Mouse (Mus musculus): ENCODE data around the gene Gm266.

The Gm266 gene

GRCm38 (mm10) chr12:111454543-111455280, 30.9 kb downstream of the Gm266 start:
- DNase-seq (ENCODE audit: low read depth, low spot score): no peak

- DNase-seq (ENCODE audit: low read depth, low spot score): no peak
Measured at GRCm38 (mm10) chr12:111454021-111454420, 31.6 kb downstream of the Gm266 start.

GRCm38 (mm10) chr12:111451561-111451960, 34.1 kb downstream of the Gm266 start:
- no peak for DNase-seq (ENCODE audit: low read depth, low spot score)

DNA sequence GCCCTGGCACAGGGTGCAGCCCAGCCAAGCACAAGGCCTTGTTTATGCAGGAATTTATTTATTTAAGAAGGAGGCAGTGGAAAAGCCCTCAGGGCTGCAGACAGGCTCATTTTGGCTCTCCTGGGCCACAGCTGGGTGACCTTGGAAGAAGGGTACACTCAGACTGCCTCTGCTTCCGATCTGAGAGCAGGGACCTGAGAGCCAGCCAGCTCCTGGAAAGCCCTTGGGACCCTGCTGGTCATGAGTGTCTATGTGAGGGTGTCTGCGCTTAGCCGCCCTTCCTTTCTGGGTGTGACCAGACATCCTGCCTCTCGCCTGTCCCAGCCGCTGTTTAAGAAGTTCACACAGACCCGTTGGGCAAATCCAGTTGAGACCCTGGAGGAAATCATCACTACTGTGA, 35.3 kb downstream of the Gm266 start:
- DNase-seq (ENCODE audit: low read depth, low spot score): no peak

DNA sequence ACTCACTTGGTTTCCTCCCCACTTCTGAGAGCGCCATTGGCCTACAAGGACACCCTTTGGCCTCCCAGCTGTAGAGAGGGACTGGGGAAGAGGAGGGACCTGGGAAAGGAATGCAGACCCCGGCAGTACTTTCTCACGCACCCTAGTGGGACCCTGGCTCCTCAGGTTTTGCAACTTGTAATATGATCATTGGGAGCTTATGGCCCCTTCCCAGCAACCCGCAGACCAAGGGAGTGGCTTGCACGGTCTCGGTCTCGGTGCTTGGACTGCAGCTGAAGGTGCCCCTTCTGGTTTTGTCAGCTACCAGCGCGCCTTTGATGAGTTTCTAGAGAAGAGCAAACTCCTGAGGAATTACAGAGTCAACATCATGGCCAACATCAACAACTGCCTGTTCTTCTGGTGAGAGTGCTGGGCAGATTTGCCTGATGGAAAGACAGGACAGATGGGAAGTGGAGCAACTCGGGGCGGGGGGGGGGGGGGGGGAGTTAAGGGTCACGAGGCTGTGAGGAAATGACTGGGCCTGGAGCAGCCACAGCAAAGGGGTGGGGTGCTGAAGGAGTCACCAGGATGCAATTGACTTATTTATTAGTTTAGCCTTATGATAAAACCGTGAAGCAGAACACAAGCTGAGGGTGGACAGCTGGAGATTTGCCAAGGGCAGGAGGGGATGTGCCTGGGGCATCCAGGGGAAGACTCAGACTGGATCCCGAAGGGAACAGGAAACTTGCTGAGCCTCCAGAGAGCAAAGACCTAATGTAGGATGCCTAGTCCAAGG, 36.5 kb downstream of the Gm266 start:
- no peak for DNase-seq (ENCODE audit: low read depth, low spot score)

GRCm38 (mm10) chr12:111447898-111448760, 37.5 kb downstream of the Gm266 start:
- no peak for DNase-seq (ENCODE audit: low read depth, low spot score)

GRCm38 (mm10) chr12:111447350-111447749, 38.3 kb downstream of the Gm266 start:
- no peak for DNase-seq (ENCODE audit: low read depth, low spot score)

GRCm38 (mm10) chr12:111446745-111447144, 38.9 kb downstream of the Gm266 start:
- DNase-seq (ENCODE audit: low read depth, low spot score): no peak

DNA sequence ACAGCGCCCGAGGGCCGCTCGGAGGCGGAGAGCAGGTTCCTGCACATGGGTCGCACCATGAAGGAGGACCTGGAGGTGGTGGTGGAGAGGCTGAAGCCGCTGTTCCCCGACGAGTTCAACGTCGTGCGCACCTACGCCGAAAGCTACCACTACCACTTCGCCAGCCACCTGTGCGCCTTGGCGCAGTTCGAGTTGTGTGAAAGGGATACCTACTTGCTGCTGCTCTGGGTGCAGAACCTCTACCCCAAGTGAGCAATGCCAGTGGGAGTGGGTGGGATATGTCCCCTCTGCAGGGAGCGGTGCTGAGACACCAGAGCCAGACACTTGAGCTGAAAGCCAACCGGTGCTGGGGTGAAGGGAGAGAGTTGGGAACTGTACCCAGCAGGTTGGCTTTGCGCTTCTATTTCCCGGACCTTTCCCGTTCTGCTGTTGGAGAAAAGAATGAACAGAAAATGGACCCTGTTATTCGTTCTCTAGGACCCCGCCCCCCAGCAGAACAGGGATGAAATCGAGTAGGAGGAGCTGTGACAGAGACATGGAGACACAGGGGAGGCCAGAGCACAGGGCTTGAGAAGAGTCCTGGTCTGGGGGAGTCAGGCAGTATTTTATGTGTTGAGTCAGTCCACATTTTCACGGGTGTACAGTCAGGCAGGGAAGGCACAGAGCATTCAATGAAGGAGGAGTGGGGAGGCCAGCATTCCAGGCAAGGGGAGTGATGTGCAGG, 39.6 kb downstream of the Gm266 start:
- DNase-seq (ENCODE audit: low read depth, low spot score): no peak

- no peak for DNase-seq (ENCODE audit: low read depth, low spot score)
Measured at GRCm38 (mm10) chr12:111445161-111445889, 40.3 kb downstream of the Gm266 start.

DNA sequence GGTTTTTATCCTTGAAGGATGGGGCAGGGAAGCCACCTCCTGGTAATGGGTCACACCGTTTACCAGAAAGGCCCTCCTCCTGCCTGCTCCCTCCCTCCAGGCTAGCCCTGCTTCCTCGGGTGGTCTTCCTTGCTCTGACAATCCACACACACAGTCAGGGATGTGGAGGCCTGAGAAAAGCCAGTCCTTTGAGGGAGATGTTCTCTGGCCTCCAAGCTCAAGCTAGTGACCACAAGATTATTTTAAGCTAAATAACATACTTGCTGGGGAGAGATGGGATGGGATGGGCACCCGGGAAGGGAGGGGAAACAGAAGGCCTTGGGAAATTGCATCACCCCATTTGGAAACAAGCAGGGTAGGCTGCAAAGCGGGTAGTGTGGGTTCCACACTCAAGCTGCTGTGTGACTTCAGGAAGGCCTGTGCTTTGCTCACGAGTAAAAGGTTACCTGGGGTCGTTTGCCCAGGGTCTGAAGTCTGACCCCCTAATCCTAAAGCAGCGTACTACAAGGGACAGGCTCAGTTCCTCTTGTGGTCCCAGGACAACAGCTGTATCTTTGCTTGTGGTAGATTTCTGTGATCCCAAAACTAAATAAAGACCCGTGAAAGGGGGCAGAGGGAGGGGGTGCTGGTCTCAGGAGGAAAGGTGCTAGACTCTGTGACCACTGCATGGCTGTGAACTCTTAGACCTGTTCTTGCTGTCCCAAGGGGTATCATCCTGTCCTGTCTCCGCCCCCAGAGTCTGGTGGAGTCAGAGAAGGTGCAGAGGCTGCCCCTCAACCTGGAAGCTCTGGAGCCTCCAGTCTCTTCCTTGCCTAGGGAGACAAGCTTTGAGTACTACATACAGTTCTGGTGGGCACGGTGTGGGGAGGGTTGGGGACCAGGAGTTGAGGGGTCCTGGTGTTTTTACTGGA, 41.4 kb downstream of the Gm266 start:
- no peak for DNase-seq (ENCODE audit: low read depth, low spot score)

- DNase-seq (ENCODE audit: low read depth, low spot score): no peak
Measured at GRCm38 (mm10) chr12:111443011-111443870, 42.4 kb downstream of the Gm266 start.

DNA sequence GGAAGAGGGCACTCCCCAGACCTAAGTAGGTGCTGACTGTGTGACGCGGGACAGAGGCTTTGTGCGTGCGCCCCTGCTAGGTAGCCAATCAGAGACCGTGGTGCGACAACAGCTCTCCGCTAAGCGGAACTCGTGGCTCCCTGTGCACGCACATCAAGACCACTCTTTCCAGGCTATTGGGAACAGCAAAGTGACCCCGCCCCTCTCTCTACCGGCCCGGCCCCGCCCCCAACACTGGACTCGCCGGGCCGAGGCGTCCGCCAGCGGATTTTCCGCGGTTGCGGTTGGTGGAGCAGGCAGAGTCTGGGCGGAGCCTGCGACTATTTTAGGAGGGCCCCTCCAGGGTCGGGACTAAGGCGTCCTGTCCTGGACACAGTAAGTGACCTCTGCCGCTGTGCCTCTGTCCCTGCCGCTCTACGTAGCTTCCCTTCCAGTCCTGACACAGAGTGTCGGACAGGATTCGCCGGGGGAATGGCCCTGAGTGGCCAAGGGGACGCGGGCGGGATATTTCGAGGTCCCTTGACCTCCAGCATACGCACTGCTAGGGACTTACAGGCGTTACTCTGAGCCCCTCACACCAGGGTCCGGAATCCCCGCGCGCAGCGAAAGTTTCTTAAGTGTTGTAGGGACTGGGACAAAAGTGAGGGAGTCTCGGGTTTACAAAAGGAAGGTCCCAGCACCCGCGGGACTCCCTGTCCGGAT, 43.2 kb downstream of the Gm266 start, which contains the start of gene Tnfaip2:
Tnfaip2 (plus strand) TSS at position 161 of the 702 bp plus-strand sequence.
- DNase-seq (ENCODE audit: low read depth, low spot score): no peak

DNA sequence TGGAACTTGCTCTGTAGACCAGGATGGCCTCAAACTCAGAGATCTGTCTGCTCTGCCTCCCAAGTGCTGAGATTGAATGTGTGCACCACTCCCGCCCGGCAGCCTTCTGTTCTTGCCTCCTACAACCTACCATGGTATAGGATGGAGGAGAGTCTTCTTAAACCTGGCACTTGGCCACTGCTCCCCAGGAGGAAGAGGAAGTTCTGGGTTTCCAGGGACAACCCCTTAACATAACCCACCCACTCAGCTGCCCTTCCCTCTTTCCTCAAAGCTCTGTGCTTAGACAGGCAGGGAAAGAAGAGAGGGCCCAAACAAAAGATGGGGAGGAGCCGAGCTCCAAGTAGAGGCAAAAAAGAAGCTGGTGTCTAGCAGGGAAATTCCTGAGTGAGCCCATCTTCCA, 44.1 kb downstream of the Gm266 start:
- no peak for DNase-seq (ENCODE audit: low read depth, low spot score)

DNA sequence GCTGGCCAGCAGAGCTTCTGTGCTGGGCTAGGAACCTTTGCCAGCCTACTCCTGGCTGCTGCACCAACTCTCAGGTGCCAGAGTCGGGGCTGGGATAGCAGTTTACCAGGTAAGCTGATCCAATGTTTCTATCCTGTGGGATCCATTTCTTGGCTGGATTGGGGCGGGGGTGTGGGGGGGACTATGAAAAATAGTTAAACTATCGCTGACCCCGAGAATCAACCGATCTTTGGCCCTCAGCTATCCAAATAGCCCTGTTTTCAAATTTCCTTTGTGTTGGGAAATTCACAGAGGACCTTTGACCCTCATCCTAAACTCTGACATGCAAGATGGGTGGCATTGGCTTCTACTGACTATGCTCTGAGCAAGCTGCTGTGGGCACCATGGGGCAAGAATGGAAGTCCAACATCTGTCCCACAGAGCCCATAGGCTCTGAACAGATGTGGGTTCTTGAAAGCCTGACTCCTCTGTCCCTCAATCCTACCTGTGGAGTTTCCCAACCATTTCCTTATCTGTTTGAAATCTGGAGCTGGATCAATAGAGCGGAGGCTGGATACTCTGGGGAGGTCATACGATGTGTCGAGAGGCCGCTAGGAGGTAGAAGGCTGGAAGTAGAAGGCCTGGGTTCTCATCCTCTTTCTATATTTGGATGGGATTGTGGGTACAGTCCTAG, 44.8 kb downstream of the Gm266 start:
- no peak for DNase-seq (ENCODE audit: low read depth, low spot score)

GRCm38 (mm10) chr12:111438850-111439249, 46.8 kb downstream of the Gm266 start:
- no peak for DNase-seq (ENCODE audit: low read depth, low spot score)

DNA sequence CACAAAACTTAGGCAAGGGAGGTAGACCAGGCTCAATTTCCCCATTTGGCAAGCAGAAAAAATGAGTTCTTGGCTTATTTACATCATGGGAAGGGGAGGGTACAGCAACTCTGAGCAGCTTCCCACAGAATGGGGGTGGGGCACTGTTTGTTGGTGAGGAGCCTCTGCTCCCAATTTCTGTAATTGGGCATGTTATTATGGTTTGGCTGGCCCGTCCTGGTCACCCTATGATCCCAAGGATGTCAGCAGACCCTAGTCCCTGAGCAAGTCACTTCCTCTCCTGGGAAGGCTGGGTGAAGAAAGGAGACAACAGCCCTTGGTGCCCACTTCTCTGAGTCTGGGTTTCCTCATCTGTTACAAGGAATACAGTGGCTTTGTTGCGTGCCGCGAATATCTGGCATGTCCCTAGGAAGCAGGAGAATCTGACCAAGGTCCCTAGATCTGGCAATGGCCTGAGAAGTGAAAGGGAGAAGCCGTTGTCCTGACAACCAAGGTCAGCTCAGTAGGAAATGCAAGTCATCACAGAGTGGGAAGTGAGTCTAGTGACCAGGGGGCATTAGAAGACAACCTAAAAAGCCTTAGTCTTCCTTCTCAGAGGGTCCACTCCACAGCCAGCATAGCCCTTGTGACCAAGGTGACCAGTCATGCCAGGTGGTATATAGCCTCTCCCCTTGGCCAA, 48.3 kb downstream of the Gm266 start:
- DNase-seq (ENCODE audit: low read depth, low spot score): no peak

Data from brain, embryonic 18.5 days (tissue).